Mouse (Mus musculus): ENCODE data around the gene Sult5a1.

DNA sequence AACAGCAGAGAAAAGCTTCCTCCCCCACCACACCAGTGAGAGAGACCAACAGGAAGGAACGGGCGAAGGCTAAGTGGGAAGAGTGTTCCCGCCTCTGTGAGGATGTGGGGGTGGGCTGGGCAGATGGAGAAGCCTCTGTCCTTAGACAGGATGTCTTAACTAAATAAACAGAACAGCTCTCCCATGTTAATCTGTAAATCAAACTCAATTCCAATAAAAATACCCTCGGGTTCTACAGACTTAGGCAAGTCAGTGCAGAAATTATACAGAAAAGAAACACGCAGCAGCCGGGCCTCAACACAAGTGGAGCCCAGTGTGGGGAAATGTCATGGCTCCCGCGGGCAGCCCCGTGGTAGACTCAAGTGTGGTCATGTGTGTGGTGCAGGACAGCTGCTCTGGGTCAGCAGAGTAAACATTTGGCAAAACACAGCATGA is 7.4 kb downstream of the Sult5a1 start:
- no peak for TF ChIP-seq CTCF (IDR thresholded peaks at IDR 0.05; ENCODE audit: low read depth, low read length)
- no peak for TF ChIP-seq POLR2A (IDR thresholded peaks at IDR 0.05; ENCODE audit: extremely low read depth, insufficient read depth, low read length)

Data from liver, adult 2 months (tissue).